Mouse (Mus musculus) kidney, adult 2 months (tissue): ENCODE measurements around the gene Mrpl51.

ENCODE experiments used
- CTCF ChIP-seq: fragments of 200-500 bp; conservative IDR thresholded peaks from 2 replicates; pipeline ENCODE4 v1.5.1; 2011; ENCODE audit warnings: low read depth, mild to moderate bottlenecking, control low read depth, low read length, moderate library complexity, mixed read lengths; ENCODE audit not compliant: insufficient read depth, insufficient read length
- POLR2A ChIP-seq: fragments of 200-500 bp; IDR thresholded peaks from one replicate; pipeline ENCODE4 v1.6.1; 2011; ENCODE audit warnings: low read depth, low read length, control low read depth

DNA sequence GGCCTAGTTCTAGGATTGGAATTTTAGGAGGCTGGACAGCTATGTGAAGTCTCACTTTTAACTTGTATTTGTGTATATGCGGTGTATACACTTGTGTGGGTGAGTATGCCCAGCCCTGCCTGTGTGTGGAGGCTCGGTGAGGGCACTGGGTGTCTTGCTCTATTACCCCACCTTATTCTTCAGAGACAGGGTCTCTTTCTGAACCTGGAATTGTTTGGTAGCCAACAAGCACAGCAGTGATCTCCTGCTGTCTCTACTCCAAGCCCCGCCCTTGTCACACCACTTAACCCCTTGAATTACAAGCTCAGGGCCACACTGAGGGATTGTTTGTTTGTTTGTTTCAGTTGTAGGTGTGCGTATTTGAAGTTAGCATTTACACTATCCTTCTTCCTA, 40.4 kb downstream of the Mrpl51 start:
- TF ChIP-seq CTCF (no peak), POLR2A (no peak)
